Mouse (Mus musculus): ENCODE measurements around the gene Cep164. TPM values are rescaled to one million over a fixed set of nuclear protein-coding genes. Genes with fewer than 3 reads are reported as not detected.

Cep164 gene
- polyA plus RNA-seq, 1 experiment from 2014 or later: 31.6 TPM

DNA sequence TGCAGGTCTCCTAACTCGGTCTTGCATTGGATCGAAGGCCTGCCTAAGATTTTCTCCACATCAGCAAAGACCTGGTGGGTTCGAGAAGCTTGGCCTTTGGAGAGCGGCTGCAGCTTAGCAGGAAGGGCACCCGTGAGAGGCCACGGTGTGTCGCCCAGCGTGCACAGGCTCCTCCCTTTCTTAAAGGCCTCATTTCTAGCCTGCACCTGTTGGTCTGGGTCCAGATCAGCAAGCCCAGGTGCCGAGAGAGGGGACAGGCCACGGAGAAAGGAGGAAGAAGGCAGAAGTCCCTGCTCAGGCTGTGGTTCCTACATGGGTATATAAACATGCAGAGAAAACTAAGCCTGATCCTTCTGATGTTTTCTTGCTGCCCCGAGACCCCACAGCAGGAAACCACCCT is 21.2 kb downstream of the Cep164 start:
- Histone ChIP-seq H3K4me2 (replicated peaks) (no peak overlapping the region), H3K4me1 (no peaks in the 10 kb centered on the region), H3K9me3 (replicated peaks) (no peaks in the 10 kb centered on the region), H3K36me3 (peaks cover 26% of the 10 kb centered on the region), H3K27ac (replicated peaks) (no peak overlapping the region), H3K27me3 (no peaks in the 10 kb centered on the region), H3K9ac (no peak overlapping the region), H3K4me3 (replicated peaks) (no peak overlapping the region)
- no peak for ATAC-seq (ENCODE audit: insufficient number of reproducible peaks, low FRiP score, low TSS enrichment, low read depth)
- 81% methylated on average over 11 of the region's 11 CpGs for WGBS

DNA sequence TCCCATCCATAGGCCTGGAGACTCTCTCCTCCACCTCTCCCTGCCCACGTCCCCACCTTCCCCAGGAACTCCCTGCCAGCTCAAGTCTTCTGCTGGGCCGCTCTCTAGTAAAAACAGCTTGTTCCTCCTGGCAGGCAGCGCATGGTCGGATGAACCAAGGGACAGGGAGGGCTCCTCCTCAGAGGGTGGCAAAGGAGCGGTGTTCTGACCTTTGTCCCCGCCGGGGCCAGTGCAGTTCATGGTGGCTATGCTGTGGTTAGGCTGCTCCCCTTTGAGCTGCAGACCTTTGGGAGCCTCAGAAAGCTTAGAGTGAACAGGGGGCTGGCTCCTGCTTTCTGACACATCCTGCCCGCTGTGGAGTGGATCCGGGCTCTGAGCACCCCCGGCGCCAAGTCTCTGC is 21.6 kb downstream of the Cep164 start:
- Histone ChIP-seq H3K4me2 (replicated peaks) (no peak overlapping the region), H3K9ac (no peak overlapping the region), H3K9me3 (replicated peaks) (no peaks in the 10 kb centered on the region), H3K4me1 (no peaks in the 10 kb centered on the region), H3K4me3 (replicated peaks) (no peak overlapping the region), H3K27me3 (no peaks in the 10 kb centered on the region), H3K36me3 (peaks cover 31% of the 10 kb centered on the region), H3K27ac (replicated peaks) (no peak overlapping the region)
- 93% methylated on average over 11 of the region's 11 CpGs for WGBS
- no peak for ATAC-seq (ENCODE audit: insufficient number of reproducible peaks, low FRiP score, low TSS enrichment, low read depth)

DNA sequence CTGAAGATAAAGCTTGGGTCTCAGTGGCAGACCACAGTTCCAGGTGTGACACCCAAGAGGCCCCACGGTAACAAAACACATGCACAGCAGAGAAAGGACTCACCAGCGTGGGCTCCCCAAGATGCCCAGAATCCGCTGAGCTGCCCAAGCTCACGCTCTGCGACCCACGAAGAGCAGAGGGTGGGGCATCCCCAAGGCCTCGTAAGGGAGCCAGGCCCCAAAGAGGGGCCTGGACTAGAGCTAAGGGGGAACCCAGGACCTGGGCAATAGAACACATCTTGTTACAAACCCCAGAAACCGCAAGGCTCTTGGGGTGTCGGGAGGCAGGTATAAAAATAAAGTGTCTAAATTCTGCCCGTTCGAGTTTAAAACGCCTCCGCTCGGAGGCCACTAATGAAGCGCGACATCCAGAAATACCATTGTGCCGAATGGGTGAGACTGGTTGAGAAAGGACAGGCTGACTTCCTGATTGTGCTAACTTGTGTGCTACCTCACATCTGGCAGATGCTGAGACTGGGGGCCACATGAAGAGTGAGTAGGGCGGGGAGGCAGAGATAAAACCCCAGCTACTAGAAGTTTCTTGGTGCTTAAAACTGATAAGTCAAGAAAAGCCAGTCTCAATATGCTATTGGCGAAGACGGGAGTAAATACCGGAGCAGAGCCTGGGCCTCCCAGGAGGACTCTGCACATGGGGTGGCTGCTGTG is 25.3 kb downstream of the Cep164 start:
- Histone ChIP-seq H3K4me3 (replicated peaks) (no peak overlapping the region), H3K4me1 (peaks cover 11% of the 10 kb centered on the region; the same call in 1 of the 2 replicates), H3K9ac (no peak overlapping the region), H3K27me3 (no peaks in the 10 kb centered on the region), H3K9me3 (replicated peaks) (no peaks in the 10 kb centered on the region), H3K27ac (replicated peaks) (no peak overlapping the region), H3K36me3 (peaks cover 37% of the 10 kb centered on the region), H3K4me2 (replicated peaks) (no peak overlapping the region)
- WGBS: 83% methylated on average over 21 of the region's 21 CpGs
- no peak for ATAC-seq (ENCODE audit: insufficient number of reproducible peaks, low FRiP score, low TSS enrichment, low read depth)

DNA sequence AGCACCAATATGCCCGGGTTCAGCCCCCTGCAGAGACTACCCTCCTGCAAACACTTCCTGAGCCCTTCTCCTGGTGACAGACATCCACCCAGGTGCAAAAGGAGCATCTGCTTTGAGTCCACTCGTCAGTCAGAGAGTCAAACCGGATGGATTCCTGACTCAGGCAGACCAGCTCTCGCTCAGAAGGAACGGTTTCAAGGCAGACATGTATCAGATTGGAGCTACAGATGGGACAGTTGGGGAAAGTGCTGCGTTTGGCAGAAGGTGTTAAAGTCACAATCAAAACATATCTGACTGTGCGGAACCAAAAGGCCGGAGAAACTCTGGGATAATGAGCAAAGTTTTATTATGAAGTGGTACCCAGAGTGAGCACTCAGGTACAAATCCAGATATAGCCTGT is 29.1 kb downstream of the Cep164 start:
- Histone ChIP-seq H3K36me3 (peaks cover 11% of the 10 kb centered on the region), H3K27me3 (no peaks in the 10 kb centered on the region), H3K4me2 (replicated peaks) (no peak overlapping the region), H3K27ac (replicated peaks) (no peak overlapping the region), H3K9ac (no peak overlapping the region), H3K4me3 (replicated peaks) (no peak overlapping the region), H3K4me1 (peaks cover 11% of the 10 kb centered on the region; the same call in 1 of the 2 replicates), H3K9me3 (replicated peaks) (no peaks in the 10 kb centered on the region)
- ATAC-seq (ENCODE audit: insufficient number of reproducible peaks, low FRiP score, low TSS enrichment, low read depth): no peak
- 70% methylated on average over 8 of the region's 8 CpGs for WGBS

DNA sequence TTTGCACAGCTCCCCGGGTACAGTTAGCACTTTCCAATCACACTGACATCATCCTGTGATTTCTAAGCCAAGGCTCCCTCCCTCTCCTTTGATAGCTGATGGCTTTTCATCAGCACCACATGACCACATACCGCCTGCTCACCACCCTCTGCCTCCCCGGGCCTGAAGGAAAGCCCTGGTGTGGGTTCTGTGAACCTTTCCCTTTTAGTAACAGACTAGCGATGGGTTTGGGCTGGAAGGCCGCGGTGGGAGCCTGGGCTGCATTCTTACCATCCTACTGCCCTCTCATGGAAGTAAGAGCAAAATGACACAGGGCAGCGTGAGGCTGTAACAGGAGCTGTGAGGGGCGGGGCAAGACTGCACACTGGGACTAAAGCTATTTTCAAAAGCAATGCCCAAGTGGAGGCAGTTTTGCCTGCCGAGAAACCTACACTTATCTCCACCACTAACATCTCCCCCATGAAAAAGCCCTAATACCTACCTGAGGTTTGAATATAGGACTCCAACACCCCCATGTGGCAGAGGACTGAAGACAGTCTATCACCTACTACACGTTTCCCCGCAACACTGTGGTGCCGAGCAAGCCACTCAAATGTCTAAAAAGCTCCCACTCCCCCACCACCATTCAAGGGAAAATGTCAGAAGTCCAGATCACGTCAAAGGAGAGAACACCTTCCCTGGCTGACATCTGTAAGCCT is 29.9 kb downstream of the Cep164 start:
- peak; percentile 84 for ATAC-seq (ENCODE audit: insufficient number of reproducible peaks, low FRiP score, low TSS enrichment, low read depth)
- Histone ChIP-seq H3K4me2 (replicated peaks) (peak overlapping the region; percentile 23; the same call in 1 of the 2 replicates), H3K4me3 (replicated peaks) (no peak overlapping the region), H3K36me3 (peaks cover 13% of the 10 kb centered on the region), H3K27ac (replicated peaks) (no peak overlapping the region), H3K9ac (no peak overlapping the region), H3K9me3 (replicated peaks) (no peaks in the 10 kb centered on the region), H3K27me3 (no peaks in the 10 kb centered on the region), H3K4me1 (peaks cover 11% of the 10 kb centered on the region; the same call in 1 of the 2 replicates)
- WGBS: 14% methylated on average over 13 of the region's 13 CpGs

DNA sequence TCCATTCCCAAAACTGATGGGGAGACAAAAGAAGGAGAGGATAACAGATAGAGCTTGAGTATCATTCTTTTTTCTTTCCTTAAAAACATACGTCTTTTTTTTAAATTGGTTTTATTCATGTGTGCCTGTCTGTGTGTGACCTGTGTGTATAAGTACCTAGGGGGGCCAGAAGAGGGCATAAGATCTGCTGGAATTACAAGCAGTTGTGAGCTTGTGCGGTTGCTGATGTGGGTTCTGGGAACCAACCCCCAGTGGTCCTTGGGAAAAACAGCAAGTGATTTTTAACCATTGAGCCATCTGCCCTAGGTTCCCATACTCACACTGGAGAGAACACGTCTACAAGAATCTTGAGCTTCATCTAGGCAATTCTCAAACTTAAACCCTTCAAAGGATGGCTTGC is 31.2 kb downstream of the Cep164 start:
- no peak overlapping the region for H3K4me2 ChIP-seq (replicated peaks)
- H3K27me3 ChIP-seq: no peaks in the 10 kb centered on the region
- no peaks in the 10 kb centered on the region for H3K9me3 ChIP-seq (replicated peaks)
- no peak overlapping the region for H3K4me3 ChIP-seq (replicated peaks)
- H3K27ac ChIP-seq (replicated peaks): no peak overlapping the region
- WGBS: 77% methylated on average over 3 of the region's 3 CpGs
- H3K4me1 ChIP-seq: peaks cover 11% of the 10 kb centered on the region; the same call in 1 of the 2 replicates
- H3K9ac ChIP-seq: no peak overlapping the region
- ATAC-seq (ENCODE audit: insufficient number of reproducible peaks, low FRiP score, low TSS enrichment, low read depth): no peak
- H3K36me3 ChIP-seq: peaks cover 19% of the 10 kb centered on the region

DNA sequence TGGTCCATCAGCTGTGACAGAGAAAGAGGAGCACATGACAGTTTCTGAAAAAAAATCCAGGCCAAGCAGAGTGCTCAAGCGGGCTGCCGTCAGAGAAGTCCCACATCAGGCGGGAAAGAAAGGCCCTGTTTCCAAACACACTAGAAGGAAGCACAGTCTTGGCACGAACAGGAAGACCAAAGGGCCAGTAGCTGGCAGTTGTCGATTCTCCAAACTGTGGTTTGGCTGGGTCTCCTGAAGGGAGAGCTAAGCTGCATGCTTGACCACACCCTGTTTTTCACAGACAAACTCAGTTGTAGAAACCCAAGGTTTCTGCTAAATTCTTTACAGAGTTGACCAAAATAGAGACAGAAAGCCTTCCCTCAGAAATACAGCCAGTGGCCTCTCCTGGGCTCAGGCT is 32.8 kb downstream of the Cep164 start:
- WGBS: 70% methylated on average over 5 of the region's 5 CpGs
- ATAC-seq (ENCODE audit: insufficient number of reproducible peaks, low FRiP score, low TSS enrichment, low read depth): peak; percentile 45
- peaks cover 11% of the 10 kb centered on the region; the same call in 1 of the 2 replicates for H3K4me1 ChIP-seq
- no peaks in the 10 kb centered on the region for H3K27me3 ChIP-seq
- H3K4me3 ChIP-seq (replicated peaks): no peak overlapping the region
- peak overlapping the region; percentile 73 for H3K27ac ChIP-seq (replicated peaks)
- H3K9me3 ChIP-seq (replicated peaks): no peaks in the 10 kb centered on the region
- H3K36me3 ChIP-seq: peaks cover 19% of the 10 kb centered on the region
- H3K9ac ChIP-seq: no peak overlapping the region
- no peak overlapping the region for H3K4me2 ChIP-seq (replicated peaks)

DNA sequence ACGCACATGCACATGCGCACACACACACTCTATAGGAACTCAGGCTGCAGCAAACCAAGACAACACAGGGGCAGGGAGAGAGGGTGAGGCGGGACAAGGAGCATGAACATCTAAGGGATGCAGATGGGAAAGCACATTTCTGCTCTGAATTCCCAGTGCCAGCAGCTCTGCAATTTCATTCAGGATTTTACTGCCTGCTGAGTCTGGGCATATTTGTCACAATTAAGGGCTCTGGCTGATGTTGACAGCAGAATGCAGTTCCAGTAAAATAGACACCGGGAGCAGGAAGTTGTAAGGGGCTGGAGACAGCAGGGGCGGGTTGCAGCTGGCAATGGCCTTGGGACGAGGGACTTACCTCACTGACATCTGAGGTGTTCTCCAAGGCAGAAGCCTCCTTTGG is 34.8 kb downstream of the Cep164 start:
- ATAC-seq (ENCODE audit: insufficient number of reproducible peaks, low FRiP score, low TSS enrichment, low read depth): no peak
- H3K4me3 ChIP-seq (replicated peaks): no peak overlapping the region
- H3K36me3 ChIP-seq: peaks cover 29% of the 10 kb centered on the region
- no peaks in the 10 kb centered on the region for H3K9me3 ChIP-seq (replicated peaks)
- H3K27me3 ChIP-seq: no peaks in the 10 kb centered on the region
- H3K27ac ChIP-seq (replicated peaks): no peak overlapping the region
- no peak overlapping the region for H3K9ac ChIP-seq
- H3K4me1 ChIP-seq: peaks cover 4% of the 10 kb centered on the region; the same call in 1 of the 2 replicates
- H3K4me2 ChIP-seq (replicated peaks): no peak overlapping the region
- 90% methylated on average over 6 of the region's 6 CpGs for WGBS

DNA sequence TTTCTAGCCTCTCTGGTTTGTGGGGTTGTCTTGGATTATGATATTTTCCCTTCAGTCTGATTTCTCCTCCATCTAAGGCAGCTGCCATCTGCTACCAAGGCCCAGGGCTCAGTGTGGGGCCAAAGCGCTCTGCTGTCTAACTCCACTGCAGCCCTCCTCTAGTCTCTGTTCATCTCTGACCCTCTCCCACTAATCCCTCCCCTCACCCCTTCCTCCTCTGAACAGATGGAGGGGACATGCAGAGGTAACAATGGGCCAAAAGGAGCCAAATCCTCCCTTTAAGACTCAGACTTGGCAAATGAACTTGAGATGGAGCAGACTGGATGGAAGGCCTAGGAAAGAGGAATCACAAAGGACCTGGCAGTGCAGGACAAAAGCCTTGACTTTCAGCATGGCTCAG is 36.3 kb downstream of the Cep164 start:
- H3K9me3 ChIP-seq (replicated peaks): no peaks in the 10 kb centered on the region
- no peak overlapping the region for H3K9ac ChIP-seq
- no peak overlapping the region for H3K4me3 ChIP-seq (replicated peaks)
- WGBS: 92% methylated on average over 1 of the region's 1 CpGs
- H3K4me2 ChIP-seq (replicated peaks): no peak overlapping the region
- no peaks in the 10 kb centered on the region for H3K27me3 ChIP-seq
- no peaks in the 10 kb centered on the region; the same call in 1 of the 2 replicates for H3K4me1 ChIP-seq
- peaks cover 29% of the 10 kb centered on the region for H3K36me3 ChIP-seq
- no peak overlapping the region for H3K27ac ChIP-seq (replicated peaks)
- no peak for ATAC-seq (ENCODE audit: insufficient number of reproducible peaks, low FRiP score, low TSS enrichment, low read depth)

DNA sequence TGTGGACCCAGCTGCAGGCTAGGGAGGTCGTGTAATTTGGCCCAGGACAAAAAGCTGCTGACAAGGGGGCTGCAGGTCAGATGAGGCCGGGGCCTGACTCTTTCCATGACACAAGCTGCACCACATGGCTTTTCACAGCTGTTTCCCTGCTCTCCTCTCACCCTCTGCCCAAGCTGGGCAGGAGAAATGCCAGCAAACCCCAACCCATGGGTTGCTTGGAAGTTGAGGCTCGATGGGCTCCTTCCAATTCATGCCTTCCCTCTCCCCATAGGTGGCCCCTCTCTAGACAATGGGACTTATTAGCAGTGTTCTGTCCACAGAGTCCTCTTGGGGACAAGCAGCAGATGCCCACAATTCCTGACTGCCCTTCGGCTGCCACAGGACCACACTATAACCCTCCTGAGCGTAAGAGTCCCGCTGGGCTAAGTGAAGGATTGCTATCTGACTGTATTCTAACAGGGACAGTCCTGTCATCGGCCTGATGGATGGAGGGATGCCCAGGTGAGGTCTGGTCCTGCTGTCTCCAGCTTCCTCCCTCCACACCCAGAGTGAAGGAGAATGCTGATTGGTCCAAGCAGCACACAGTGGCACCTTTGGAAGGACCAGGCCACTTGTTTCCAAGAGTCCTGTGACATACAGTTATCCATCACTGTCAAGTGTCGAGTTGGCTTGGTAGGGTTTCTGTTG is 36.9 kb downstream of the Cep164 start:
- 83% methylated on average over 8 of the region's 8 CpGs for WGBS

DNA sequence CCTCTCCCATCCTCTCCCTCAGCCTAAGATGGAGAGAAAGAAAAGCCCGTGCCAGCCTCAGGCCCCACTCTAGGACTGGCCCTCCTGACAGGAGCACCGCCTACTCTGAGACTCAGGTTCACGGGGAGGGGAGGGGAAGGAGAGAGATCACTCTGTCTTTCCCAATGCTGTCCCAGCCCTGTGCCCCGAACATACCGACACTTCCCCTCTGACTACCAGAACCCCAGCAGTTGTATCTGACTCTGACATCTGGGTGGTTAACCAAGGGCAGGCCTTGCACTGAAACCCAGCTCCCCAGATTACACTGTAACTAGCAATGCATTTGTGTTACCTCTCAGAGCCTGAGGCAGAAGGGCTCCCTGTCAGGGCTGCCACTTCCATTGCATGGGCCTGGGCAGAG is 40.1 kb downstream of the Cep164 start:
- no peaks in the 10 kb centered on the region for H3K9me3 ChIP-seq (replicated peaks)
- WGBS: 46% methylated on average over 5 of the region's 5 CpGs
- ATAC-seq (ENCODE audit: insufficient number of reproducible peaks, low FRiP score, low TSS enrichment, low read depth): no peak

More for the DNA sequence above, 36.9 kb downstream of the Cep164 start:
- Histone ChIP-seq H3K4me1 (no peaks in the 10 kb centered on the region; the same call in 1 of the 2 replicates), H3K9me3 (replicated peaks) (no peaks in the 10 kb centered on the region), H3K36me3 (peaks cover 29% of the 10 kb centered on the region), H3K27ac (replicated peaks) (no peak overlapping the region), H3K4me3 (replicated peaks) (no peak overlapping the region), H3K9ac (no peak overlapping the region), H3K4me2 (replicated peaks) (no peak overlapping the region), H3K27me3 (no peaks in the 10 kb centered on the region)
- ATAC-seq (ENCODE audit: insufficient number of reproducible peaks, low FRiP score, low TSS enrichment, low read depth): no peak

More for the DNA sequence above, 40.1 kb downstream of the Cep164 start:
- peaks cover 37% of the 10 kb centered on the region for H3K36me3 ChIP-seq
- H3K9ac ChIP-seq: no peak overlapping the region
- no peaks in the 10 kb centered on the region for H3K27me3 ChIP-seq
- H3K27ac ChIP-seq (replicated peaks): no peak overlapping the region
- H3K4me3 ChIP-seq (replicated peaks): no peak overlapping the region
- H3K4me1 ChIP-seq: 0 out of 2 replicates have a peak, but pooled peaks cover 2% of the 10 kb centered on the region
- no peak overlapping the region for H3K4me2 ChIP-seq (replicated peaks)

All from embryonic facial prominence, embryonic 15.5 days (tissue).